Mouse (Mus musculus): ENCODE data around the gene Ifih1.

DNA sequence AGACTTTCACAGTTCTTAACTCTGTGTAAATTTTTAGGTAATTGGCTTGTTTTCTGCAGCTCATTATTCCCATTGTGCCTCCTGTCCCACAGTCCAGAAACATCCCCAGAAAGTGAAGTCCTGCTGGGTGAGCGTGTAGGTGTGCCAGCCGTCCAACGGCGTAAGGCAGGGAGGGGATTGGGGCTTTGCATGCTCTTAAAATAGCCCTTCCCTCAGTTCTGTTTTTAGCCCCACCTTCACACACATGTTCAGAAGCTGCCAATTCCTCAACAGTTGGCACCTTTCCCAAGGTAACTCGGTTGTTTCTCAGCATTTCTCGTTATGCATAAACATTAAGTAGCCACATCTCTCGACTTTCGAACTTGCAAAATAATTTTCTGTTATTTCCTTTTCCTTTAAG, 35.6 kb upstream of the Ifih1 start:
- no peak for TF ChIP-seq TAL1 (IDR thresholded peaks at IDR 0.05; ENCODE audit: low read length)
- TF ChIP-seq GATA1 (IDR thresholded peaks at IDR 0.05; ENCODE audit: low read length) = no peak

Measured in erythroblast, embryonic 14.5 days (primary cell).